Mouse (Mus musculus): ENCODE results near the gene Hoxd10.

Hoxd10 gene

GRCm38 (mm10) chr2:74730331-74730730, 38.6 kb downstream of the Hoxd10 start:
- no peak for DNase-seq (ENCODE audit: low spot score in 2 of 2)

- DNase-seq (ENCODE audit: low spot score in 2 of 2) = no peak
Observed at GRCm38 (mm10) chr2:74731055-74731454, 39.3 kb downstream of the Hoxd10 start.

GRCm38 (mm10) chr2:74731799-74732512, 40.2 kb downstream of the Hoxd10 start:
- DNase-seq (ENCODE audit: low spot score in 2 of 2) = no peak

GRCm38 (mm10) chr2:74732513-74733316, 41.0 kb downstream of the Hoxd10 start:
- DNase-seq (ENCODE audit: low spot score in 2 of 2) = no peak

GRCm38 (mm10) chr2:74733317-74733661, 41.6 kb downstream of the Hoxd10 start:
- no peak for DNase-seq (ENCODE audit: low spot score in 2 of 2)

- DNase-seq (ENCODE audit: low spot score in 2 of 2) = no peak
Observed at GRCm38 (mm10) chr2:74733765-74734164, 42.0 kb downstream of the Hoxd10 start.

GRCm38 (mm10) chr2:74734451-74734850, 42.7 kb downstream of the Hoxd10 start:
- no peak for DNase-seq (ENCODE audit: low spot score in 2 of 2)

- DNase-seq (ENCODE audit: low spot score in 2 of 2) = no peak
Observed at GRCm38 (mm10) chr2:74734996-74735811, 43.5 kb downstream of the Hoxd10 start.

GRCm38 (mm10) chr2:74735851-74736687, 44.3 kb downstream of the Hoxd10 start:
- DNase-seq (ENCODE audit: low spot score in 2 of 2) = no peak

GRCm38 (mm10) chr2:74736688-74737577, 45.2 kb downstream of the Hoxd10 start:
- DNase-seq (ENCODE audit: low spot score in 2 of 2) = no peak

- no peak for DNase-seq (ENCODE audit: low spot score in 2 of 2)
Observed at GRCm38 (mm10) chr2:74737578-74738070, 45.9 kb downstream of the Hoxd10 start.

GRCm38 (mm10) chr2:74738623-74739475, 47.1 kb downstream of the Hoxd10 start:
- DNase-seq (ENCODE audit: low spot score in 2 of 2) = no peak

- no peak for DNase-seq (ENCODE audit: low spot score in 2 of 2)
Observed at GRCm38 (mm10) chr2:74739476-74739800, 47.7 kb downstream of the Hoxd10 start.

- DNase-seq (ENCODE audit: low spot score in 2 of 2) = no peak
Observed at GRCm38 (mm10) chr2:74739869-74740268, 48.1 kb downstream of the Hoxd10 start.

- no peak for DNase-seq (ENCODE audit: low spot score in 2 of 2)
Observed at GRCm38 (mm10) chr2:74740311-74741091, 48.8 kb downstream of the Hoxd10 start.

GRCm38 (mm10) chr2:74741252-74741978, 49.7 kb downstream of the Hoxd10 start:
- no peak for DNase-seq (ENCODE audit: low spot score in 2 of 2)

GRCm38 (mm10) chr2:74741979-74742277, 50.2 kb downstream of the Hoxd10 start:
- no peak for DNase-seq (ENCODE audit: low spot score in 2 of 2)
